Mouse (Mus musculus) ovary, adult 10 weeks (tissue): ENCODE data around the gene Hmox2. TPM values are rescaled to one million over a fixed set of nuclear protein-coding genes. Genes with fewer than 3 reads are reported as not detected.

Source experiments
- polyA plus RNA-seq: library from polyadenylated mRNA; stranded (reverse); fragments of 350-450 nt; fragmentation: Illumina TruSeq; extraction: RNeasy Lipid Tissue Mini Kit (QIAGEN cat#74804); gene quantifications from one replicate; pipeline ENCODE4 v1.2.3, GENCODE M21; 2014

The Hmox2 gene
- 48.7 TPM for polyA plus RNA-seq

GRCm38 (mm10) chr16:4725780-4726527 lies at the start of gene Hmox2:
TSS of gene Hmox2 (plus strand) at chr16:4726361.

GRCm38 (mm10) chr16:4679121-4680018 lies 46.8 kb upstream of the Hmox2 start, which contains the start of gene Coro7:
TSS of gene Coro7 (minus strand) at chr16:4679777.

GRCm38 (mm10) chr16:4718753-4719518 lies 7.2 kb upstream of the Hmox2 start, which contains the start of gene Nmral1:
TSS of gene Nmral1 (minus strand) at chr16:4719356.

GRCm38 (mm10) chr16:4789810-4790559 lies 63.8 kb downstream of the Hmox2 start, which contains the start of gene Cdip1:
TSS of gene Cdip1 (minus strand) at chr16:4790292.

Other genes starting within 250 kb of the Hmox2 start
- gene Srl, start 184.5 kb upstream of the Hmox2 start, polyA plus RNA-seq: 8.3 TPM
- 4.1 TPM for gene Tfap4, start 166.5 kb upstream of the Hmox2 start, polyA plus RNA-seq
- 4.1 TPM for gene Glis2, start 131.6 kb upstream of the Hmox2 start, polyA plus RNA-seq
- 8.5 TPM for gene Pam16, start 101.4 kb upstream of the Hmox2 start, polyA plus RNA-seq
- gene Vasn, start 86.4 kb upstream of the Hmox2 start, polyA plus RNA-seq: 3.6 TPM
- gene Dnaja3, start 86.4 kb upstream of the Hmox2 start, polyA plus RNA-seq: 27.7 TPM
- 0.66 TPM for gene Coro7, start 46.6 kb upstream of the Hmox2 start, polyA plus RNA-seq
- 0.31 TPM for gene Nmral1, start 7.0 kb upstream of the Hmox2 start, polyA plus RNA-seq
- gene Cdip1, start 63.9 kb downstream of the Hmox2 start, polyA plus RNA-seq: 46.7 TPM
- 1.4 TPM for gene 4930562C15Rik, start 109.1 kb downstream of the Hmox2 start, polyA plus RNA-seq
- 0.40 TPM for gene Ubald1, start 154.0 kb downstream of the Hmox2 start, polyA plus RNA-seq
- 8.6 TPM for gene Mgrn1, start 159.9 kb downstream of the Hmox2 start, polyA plus RNA-seq
- 5.8 TPM for gene Nudt16l1, start 212.4 kb downstream of the Hmox2 start, polyA plus RNA-seq
- 4.7 TPM for gene Anks3, start 237.8 kb downstream of the Hmox2 start, polyA plus RNA-seq